Mouse (Mus musculus): ENCODE results near the gene Crct1. TPM values are rescaled to one million over a fixed set of nuclear protein-coding genes. Genes with fewer than 3 reads are reported as not detected.
A peak's percentile ranks its signal among the peaks of the same experiment; 100 is the strongest.

Gene Crct1
- polyA plus RNA-seq, 1 experiment from 2014 or later = 0.70 TPM

DNA sequence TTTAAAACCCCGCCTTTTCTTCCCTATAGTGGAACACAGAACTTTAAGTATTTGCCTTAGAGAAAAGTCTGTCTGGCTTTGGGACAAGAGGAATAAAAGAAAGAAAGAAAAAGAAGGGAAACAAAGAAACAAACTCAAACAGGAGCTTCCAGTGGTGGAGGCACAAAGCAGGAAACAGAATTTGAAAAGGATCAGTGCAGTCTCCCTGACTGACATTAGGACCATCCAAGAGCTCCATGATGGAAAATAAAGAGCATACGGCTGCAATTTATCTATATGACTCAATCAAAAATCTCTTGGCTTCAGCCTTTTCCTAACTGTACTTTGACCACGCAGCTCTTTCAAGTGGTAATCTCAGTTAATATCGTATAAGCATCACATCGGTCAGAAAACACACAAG is 616 bp downstream of the Crct1 start:
- Histone ChIP-seq H3K9ac (replicated peaks; ENCODE audit: low read length) (peak overlapping the region; percentile 66), H3K9me3 (replicated peaks; ENCODE audit: control insufficient read depth, low read length) (no peaks in the 10 kb centered on the region), H3K4me1 (ENCODE audit: control insufficient read depth, insufficient read depth, low read length) (no peaks in the 10 kb centered on the region), H3K36me3 (replicated peaks; ENCODE audit: control insufficient read depth, insufficient read depth, low read depth, low read length) (no peaks in the 10 kb centered on the region), H3K27me3 (ENCODE audit: control insufficient read depth, insufficient read depth, low read length) (no peaks in the 10 kb centered on the region), H3K4me3 (ENCODE audit: low read depth, low read length) (peak overlapping the region; percentile 39), H3K4me2 (ENCODE audit: low read depth, low read length) (peak overlapping the region; percentile 64), H3K27ac (replicated peaks; ENCODE audit: low read depth, low read length) (no peak overlapping the region)
- DNase-seq (ENCODE audit: low spot score) (no peak), ATAC-seq (replicated peaks; ENCODE audit: insufficient number of reproducible peaks, low FRiP score, low TSS enrichment, low read depth) (no peak)
- 25% methylated on average over 5 of the region's 5 CpGs for WGBS

GRCm38 (mm10) chr3:93014378-93014801 is 1.1 kb downstream of the Crct1 start:
- under 1% methylated on average over 23 of the region's 24 CpGs for WGBS
- H3K4me3 ChIP-seq (ENCODE audit: low read depth, low read length) = peak overlapping the region; percentile 39

GRCm38 (mm10) chr3:93002843-93003242 is 12.6 kb downstream of the Crct1 start:
- Histone ChIP-seq H3K4me3 (ENCODE audit: low read depth, low read length) (no peak overlapping the region), H3K27ac (replicated peaks; ENCODE audit: low read depth, low read length) (no peak overlapping the region), H3K4me2 (ENCODE audit: low read depth, low read length) (no peak overlapping the region), H3K27me3 (ENCODE audit: control insufficient read depth, insufficient read depth, low read length) (no peaks in the 10 kb centered on the region), H3K9me3 (replicated peaks; ENCODE audit: control insufficient read depth, low read length) (no peaks in the 10 kb centered on the region), H3K4me1 (ENCODE audit: control insufficient read depth, insufficient read depth, low read length) (no peaks in the 10 kb centered on the region), H3K9ac (replicated peaks; ENCODE audit: low read length) (no peak overlapping the region), H3K36me3 (replicated peaks; ENCODE audit: control insufficient read depth, insufficient read depth, low read depth, low read length) (no peaks in the 10 kb centered on the region)
- WGBS = 74% methylated on average over 4 of the region's 4 CpGs
- DNase-seq (ENCODE audit: low spot score) (no peak), ATAC-seq (replicated peaks; ENCODE audit: insufficient number of reproducible peaks, low FRiP score, low TSS enrichment, low read depth) (no peak)

More at GRCm38 (mm10) chr3:93014378-93014801, 1.1 kb downstream of the Crct1 start:
- ATAC-seq (replicated peaks; ENCODE audit: insufficient number of reproducible peaks, low FRiP score, low TSS enrichment, low read depth) (peak; percentile 87), DNase-seq (ENCODE audit: low spot score) (peak; percentile 76)
- Histone ChIP-seq H3K36me3 (replicated peaks; ENCODE audit: control insufficient read depth, insufficient read depth, low read depth, low read length) (no peaks in the 10 kb centered on the region), H3K9ac (replicated peaks; ENCODE audit: low read length) (peak overlapping the region; percentile 66), H3K27ac (replicated peaks; ENCODE audit: low read depth, low read length) (no peak overlapping the region), H3K4me1 (ENCODE audit: control insufficient read depth, insufficient read depth, low read length) (no peaks in the 10 kb centered on the region), H3K4me2 (ENCODE audit: low read depth, low read length) (peak overlapping the region; percentile 64), H3K9me3 (replicated peaks; ENCODE audit: control insufficient read depth, low read length) (no peaks in the 10 kb centered on the region), H3K27me3 (ENCODE audit: control insufficient read depth, insufficient read depth, low read length) (no peaks in the 10 kb centered on the region)

DNA sequence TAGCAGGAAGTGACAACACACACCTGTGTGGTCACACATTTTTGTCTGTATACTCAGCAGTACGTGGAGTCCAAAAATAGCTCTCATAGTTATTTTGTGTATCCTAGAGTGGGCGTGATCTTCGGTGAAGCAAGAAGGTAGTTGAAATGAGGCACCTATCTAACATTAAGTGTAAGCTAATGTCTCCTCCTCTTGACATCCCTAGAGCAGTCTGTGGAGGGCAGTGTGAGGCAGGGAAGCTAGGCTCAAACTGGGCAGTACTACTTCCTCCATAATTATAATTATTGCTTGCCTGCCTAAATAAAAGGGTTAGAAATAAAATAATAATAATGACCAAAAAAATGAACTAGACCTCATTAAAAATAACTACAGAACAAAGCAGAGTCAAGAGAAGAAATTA is 14.9 kb downstream of the Crct1 start:
- Histone ChIP-seq H3K36me3 (replicated peaks; ENCODE audit: control insufficient read depth, insufficient read depth, low read depth, low read length) (no peaks in the 10 kb centered on the region), H3K4me1 (ENCODE audit: control insufficient read depth, insufficient read depth, low read length) (no peaks in the 10 kb centered on the region), H3K27ac (replicated peaks; ENCODE audit: low read depth, low read length) (no peak overlapping the region), H3K9ac (replicated peaks; ENCODE audit: low read length) (no peak overlapping the region), H3K4me3 (ENCODE audit: low read depth, low read length) (no peak overlapping the region), H3K27me3 (ENCODE audit: control insufficient read depth, insufficient read depth, low read length) (no peaks in the 10 kb centered on the region), H3K4me2 (ENCODE audit: low read depth, low read length) (no peak overlapping the region), H3K9me3 (replicated peaks; ENCODE audit: control insufficient read depth, low read length) (no peaks in the 10 kb centered on the region)
- ATAC-seq (replicated peaks; ENCODE audit: insufficient number of reproducible peaks, low FRiP score, low TSS enrichment, low read depth) (no peak), DNase-seq (ENCODE audit: low spot score) (no peak)
- 86% methylated on average over 3 of the region's 3 CpGs for whole genome bisulfite sequencing

DNA sequence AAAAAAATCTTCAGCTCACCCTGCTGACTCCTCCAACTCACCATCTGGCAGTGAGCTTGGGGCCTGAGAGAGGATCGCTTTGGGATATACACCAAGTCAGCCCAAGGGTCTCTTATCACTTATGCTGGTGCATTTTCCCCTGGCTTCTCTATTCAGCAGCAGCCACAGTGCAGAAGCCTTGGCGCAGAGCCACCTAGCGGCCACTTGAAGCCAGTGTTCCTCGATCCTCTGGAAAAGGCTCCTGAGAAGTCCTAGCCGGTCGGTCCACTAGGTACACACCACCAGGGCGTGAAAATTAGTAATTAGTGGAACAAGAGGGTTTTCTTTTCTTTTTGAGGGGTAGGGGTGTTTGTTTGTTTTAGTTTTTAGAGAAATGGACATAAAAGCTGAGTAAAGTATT is 16.8 kb downstream of the Crct1 start:
- Histone ChIP-seq H3K4me2 (ENCODE audit: low read depth, low read length) (no peak overlapping the region), H3K9me3 (replicated peaks; ENCODE audit: control insufficient read depth, low read length) (no peaks in the 10 kb centered on the region), H3K36me3 (replicated peaks; ENCODE audit: control insufficient read depth, insufficient read depth, low read depth, low read length) (no peaks in the 10 kb centered on the region), H3K4me1 (ENCODE audit: control insufficient read depth, insufficient read depth, low read length) (no peaks in the 10 kb centered on the region), H3K27me3 (ENCODE audit: control insufficient read depth, insufficient read depth, low read length) (no peaks in the 10 kb centered on the region), H3K4me3 (ENCODE audit: low read depth, low read length) (no peak overlapping the region), H3K9ac (replicated peaks; ENCODE audit: low read length) (no peak overlapping the region), H3K27ac (replicated peaks; ENCODE audit: low read depth, low read length) (no peak overlapping the region)
- DNase-seq (ENCODE audit: low spot score) (peak; percentile 86), ATAC-seq (replicated peaks; ENCODE audit: insufficient number of reproducible peaks, low FRiP score, low TSS enrichment, low read depth) (peak; percentile 87)
- 5% methylated on average over 7 of the region's 7 CpGs for WGBS

- no peaks in the 10 kb centered on the region for H3K27me3 ChIP-seq (ENCODE audit: control insufficient read depth, insufficient read depth, low read length)
- H3K36me3 ChIP-seq (replicated peaks; ENCODE audit: control insufficient read depth, insufficient read depth, low read depth, low read length) = no peaks in the 10 kb centered on the region
- H3K9me3 ChIP-seq (replicated peaks; ENCODE audit: control insufficient read depth, low read length) = no peaks in the 10 kb centered on the region
- no peak within 1 kb of the TSS for H3K9ac ChIP-seq (replicated peaks; ENCODE audit: low read length)
- DNase-seq (ENCODE audit: low spot score) = no peak
- no peak within 1 kb of the TSS for H3K27ac ChIP-seq (replicated peaks; ENCODE audit: low read depth, low read length)
- H3K4me3 ChIP-seq (ENCODE audit: low read depth, low read length) = no peak within 1 kb of the TSS
- no peak for ATAC-seq (replicated peaks; ENCODE audit: insufficient number of reproducible peaks, low FRiP score, low TSS enrichment, low read depth)
- H3K4me1 ChIP-seq (ENCODE audit: control insufficient read depth, insufficient read depth, low read length) = no peaks in the 10 kb centered on the region
- H3K4me2 ChIP-seq (ENCODE audit: low read depth, low read length) = no peak within 1 kb of the TSS
Measured at GRCm38 (mm10) chr3:92991926-92992325, 23.6 kb downstream of the Crct1 start, which contains the start of gene Lce3f. TSS of gene Lce3f (plus strand) at chr3:92992226.

DNA sequence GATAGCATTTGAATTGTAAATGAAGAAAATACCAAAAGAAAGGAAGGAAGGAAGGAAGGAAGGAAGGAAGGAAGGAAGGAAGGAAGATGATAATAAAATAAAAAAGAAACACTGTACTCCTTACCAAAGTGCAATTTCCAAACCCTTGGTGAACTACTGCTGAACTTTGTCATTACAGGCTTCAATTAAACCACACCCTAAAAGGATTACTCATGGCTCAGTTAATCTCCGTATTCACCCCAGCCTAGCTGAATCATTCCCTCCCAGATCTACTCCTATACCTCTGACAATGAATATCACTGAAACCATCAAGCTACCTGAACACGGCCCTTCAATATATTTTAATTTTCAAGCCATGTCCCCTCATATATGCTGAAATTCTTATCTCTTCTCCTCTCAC is 37.0 kb downstream of the Crct1 start:
- DNase-seq (ENCODE audit: low spot score) = no peak
- no peak overlapping the region for H3K4me3 ChIP-seq (ENCODE audit: low read depth, low read length)
- no peaks in the 10 kb centered on the region for H3K27me3 ChIP-seq (ENCODE audit: control insufficient read depth, insufficient read depth, low read length)
- H3K9me3 ChIP-seq (replicated peaks; ENCODE audit: control insufficient read depth, low read length) = no peaks in the 10 kb centered on the region
- no peak overlapping the region for H3K4me2 ChIP-seq (ENCODE audit: low read depth, low read length)
- no peaks in the 10 kb centered on the region for H3K4me1 ChIP-seq (ENCODE audit: control insufficient read depth, insufficient read depth, low read length)
- no peak overlapping the region for H3K9ac ChIP-seq (replicated peaks; ENCODE audit: low read length)
- H3K36me3 ChIP-seq (replicated peaks; ENCODE audit: control insufficient read depth, insufficient read depth, low read depth, low read length) = no peaks in the 10 kb centered on the region
- ATAC-seq (replicated peaks; ENCODE audit: insufficient number of reproducible peaks, low FRiP score, low TSS enrichment, low read depth) = no peak
- WGBS = 73% methylated on average over 2 of the region's 2 CpGs
- H3K27ac ChIP-seq (replicated peaks; ENCODE audit: low read depth, low read length) = no peak overlapping the region

GRCm38 (mm10) chr3:92966761-92967160 is 48.7 kb downstream of the Crct1 start, which contains the start of gene Lce3e:
TSS of gene Lce3e (plus strand) at chr3:92967061.
- H3K36me3 ChIP-seq (replicated peaks; ENCODE audit: control insufficient read depth, insufficient read depth, low read depth, low read length) = no peaks in the 10 kb centered on the region
- no peak within 1 kb of the TSS for H3K9ac ChIP-seq (replicated peaks; ENCODE audit: low read length)
- no peak within 1 kb of the TSS for H3K27ac ChIP-seq (replicated peaks; ENCODE audit: low read depth, low read length)
- ATAC-seq (replicated peaks; ENCODE audit: insufficient number of reproducible peaks, low FRiP score, low TSS enrichment, low read depth) = no peak
- 85% methylated on average over 2 of the region's 2 CpGs for WGBS
- no peak within 1 kb of the TSS for H3K4me3 ChIP-seq (ENCODE audit: low read depth, low read length)
- H3K4me1 ChIP-seq (ENCODE audit: control insufficient read depth, insufficient read depth, low read length) = no peaks in the 10 kb centered on the region
- H3K4me2 ChIP-seq (ENCODE audit: low read depth, low read length) = no peak within 1 kb of the TSS
- no peak for DNase-seq (ENCODE audit: low spot score)
- H3K27me3 ChIP-seq (ENCODE audit: control insufficient read depth, insufficient read depth, low read length) = no peaks in the 10 kb centered on the region
- no peaks in the 10 kb centered on the region for H3K9me3 ChIP-seq (replicated peaks; ENCODE audit: control insufficient read depth, low read length)
